Mouse (Mus musculus) lung, postnatal 0 days (tissue): ENCODE results near the gene Nfat5. TPM values are rescaled to one million over a fixed set of nuclear protein-coding genes. Genes with fewer than 3 reads are reported as not detected.

Experiments
- ATAC-seq: fragments of 200-750 bp; cut with Nextera tagmentation; 2 replicates; pipeline ENCODE4 v1.8.0; 2017; ENCODE audit warnings: moderate library complexity
- DNase-seq: peaks from one replicate; pipeline ENCODE4 v3.0.0-alpha.2; 2016; ENCODE audit warnings: low spot score
- H3K27ac ChIP-seq: fragments of 300-500 bp; sonication (generic); 2 replicates; pipeline ENCODE4 v1.5.1; 2014; ENCODE audit warnings: antibody characterized with exemption, mild to moderate bottlenecking, low read length, mixed read lengths
- H3K27me3 ChIP-seq: fragments of 300-500 bp; sonication (generic); replicated peaks from 2 replicates; pipeline ENCODE4 v1.6.1; 2014; ENCODE audit warnings: low read length, mixed read lengths; ENCODE audit not compliant: insufficient read depth
- H3K36me3 ChIP-seq: fragments of 300-500 bp; sonication (generic); 2 replicates; pipeline ENCODE4 v1.6.1; 2014; ENCODE audit warnings: low read length, mixed read lengths; ENCODE audit not compliant: insufficient read depth
- H3K4me1 ChIP-seq: fragments of 300-500 bp; sonication (generic); 2 replicates; pipeline ENCODE4 v1.6.1; 2014; ENCODE audit warnings: antibody characterized with exemption, low read depth, low read length, mixed read lengths; ENCODE audit not compliant: insufficient read depth
- H3K4me2 ChIP-seq: fragments of 300-500 bp; sonication (generic); replicated peaks from 2 replicates; pipeline ENCODE4 v1.6.1; 2014; ENCODE audit warnings: low read depth, mild to moderate bottlenecking, low read length, moderate library complexity, mixed read lengths
- H3K4me3 ChIP-seq: fragments of 300-500 bp; sonication (generic); 2 replicates; pipeline ENCODE4 v1.5.1; 2014; ENCODE audit warnings: low read depth, low read length
- H3K9ac ChIP-seq: fragments of 300-500 bp; sonication (generic); replicated peaks from 2 replicates; pipeline ENCODE4 v1.6.1; 2014; ENCODE audit warnings: low read depth, mild to moderate bottlenecking
- H3K9me3 ChIP-seq: fragments of 300-500 bp; sonication (generic); 2 replicates; pipeline ENCODE4 v1.6.1; 2016; ENCODE audit warnings: low read length, mixed read lengths
- CTCF ChIP-seq: IDR thresholded peaks from 2 replicates; pipeline ENCODE4 v1.5.1; 2016; ENCODE audit warnings: antibody characterized with exemption, mild to moderate bottlenecking
- EP300 ChIP-seq: IDR thresholded peaks from 2 replicates; pipeline ENCODE4 v1.6.1; 2016; ENCODE audit warnings: antibody characterized with exemption, mild to moderate bottlenecking, control low read depth
- WGBS: fragments of 180-500 bp; shearing (Covaris S2); extraction: QIAGEN DNeasy Blood & Tissue Kit; methylation state at CpG from one replicate; pipeline ENCODE4 v1.1.7; 2014; 5-methylcytosine and 5-hydroxymethylcytosine counted together
- polyA plus RNA-seq: library from polyadenylated mRNA; unstranded; fragments of >200 nt; fragmentation: Nextera tagmentation; extraction: Ambion mirVana; gene quantifications from 2 replicates; pipeline ENCODE4 v1.2.1, GENCODE M21; 2015

Gene Nfat5
- polyA plus RNA-seq, 1 experiment from 2014 or later, result 8.8 TPM

DNA sequence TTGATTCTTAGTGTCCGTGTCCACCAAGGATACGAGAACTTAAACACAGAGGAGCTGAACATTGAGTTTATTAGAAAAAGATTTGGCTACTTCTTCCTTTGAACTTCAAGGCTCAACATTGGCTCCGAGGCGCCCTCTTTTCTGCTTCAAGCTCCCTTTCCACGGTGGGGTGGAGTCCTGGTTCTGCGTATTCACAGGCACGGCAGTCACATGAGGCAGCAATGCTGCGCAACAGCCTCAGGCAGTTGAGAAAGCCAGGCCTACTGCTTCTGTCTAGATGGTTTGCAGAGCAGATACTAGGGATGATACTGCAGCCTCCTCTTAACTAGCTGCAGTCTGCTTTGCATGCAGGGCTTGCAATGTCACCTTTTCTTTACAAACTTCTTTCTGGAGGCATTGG is 119.3 kb downstream of the Nfat5 start:
- no peak for ATAC-seq
- no peaks in the 10 kb centered on the region for H3K9me3 ChIP-seq
- no peak overlapping the region for H3K9ac ChIP-seq
- H3K27me3 ChIP-seq, result no peaks in the 10 kb centered on the region
- DNase-seq, result no peak
- no peaks in the 10 kb centered on the region for H3K4me1 ChIP-seq
- H3K36me3 ChIP-seq, result peaks cover 33% of the 10 kb centered on the region; the same call in 1 of the 2 replicates
- H3K27ac ChIP-seq, result no peak overlapping the region
- 88% methylated on average over 8 of the region's 8 CpGs for WGBS
- H3K4me3 ChIP-seq, result no peak overlapping the region
- TF ChIP-seq EP300, result no peak
- no peak for TF ChIP-seq CTCF
- H3K4me2 ChIP-seq, result no peak overlapping the region

DNA sequence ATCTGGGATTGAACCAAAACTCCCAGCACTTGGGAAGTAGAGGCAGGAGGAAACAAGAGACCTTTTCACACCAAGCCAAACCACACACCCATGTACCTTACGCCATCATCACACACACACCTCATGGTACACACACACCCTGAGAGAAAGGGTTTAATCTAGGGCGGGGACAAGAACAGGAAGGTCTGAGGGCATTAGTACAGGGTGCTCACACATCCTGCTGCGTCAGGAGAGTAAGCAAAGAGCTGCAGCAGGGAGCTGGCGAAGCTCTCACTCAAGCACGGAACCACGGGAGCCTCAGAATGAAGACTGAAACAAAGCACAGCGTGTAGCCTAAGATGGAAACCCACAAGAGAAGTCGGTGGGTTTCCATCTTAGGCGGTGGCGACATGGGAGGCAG is 120.6 kb downstream of the Nfat5 start:
- ATAC-seq (no peak), DNase-seq (no peak)
- no peak overlapping the region for H3K27ac ChIP-seq

DNA sequence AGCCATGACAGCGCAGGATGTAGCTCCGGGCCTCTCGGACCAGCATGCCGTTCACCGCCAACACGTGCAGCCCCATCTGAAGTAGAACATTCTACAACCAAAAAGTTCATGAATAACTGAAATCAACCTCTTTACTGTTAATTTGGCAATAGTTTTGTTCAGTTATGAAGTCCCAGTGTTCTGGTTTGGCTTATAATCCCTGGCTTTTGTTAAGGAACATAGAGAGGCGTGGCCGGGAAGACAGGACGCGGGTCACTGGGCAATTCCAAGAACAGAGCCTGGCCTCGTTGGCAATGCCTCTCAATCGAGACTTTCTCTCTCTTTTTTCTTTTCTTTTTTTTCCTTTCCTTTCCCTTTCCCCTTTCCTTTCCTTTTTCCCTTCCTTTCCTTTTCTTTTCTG is 123.7 kb downstream of the Nfat5 start:
- Histone ChIP-seq H3K27me3 (no peaks in the 10 kb centered on the region), H3K36me3 (peaks cover 44% of the 10 kb centered on the region), H3K9ac (no peak overlapping the region), H3K27ac (no peak overlapping the region), H3K4me1 (no peaks in the 10 kb centered on the region), H3K9me3 (no peaks in the 10 kb centered on the region), H3K4me3 (no peak overlapping the region), H3K4me2 (no peak overlapping the region)
- no peak for TF ChIP-seq EP300
- TF ChIP-seq CTCF, result no peak
- no peak for DNase-seq
- ATAC-seq, result no peak
- WGBS, result 94% methylated on average over 12 of the region's 12 CpGs

More for the DNA sequence above, 120.6 kb downstream of the Nfat5 start:
- TF ChIP-seq CTCF, result no peak
- no peak for TF ChIP-seq EP300
- Histone ChIP-seq H3K36me3 (peaks cover 44% of the 10 kb centered on the region), H3K4me3 (no peak overlapping the region), H3K4me1 (no peaks in the 10 kb centered on the region), H3K27me3 (no peaks in the 10 kb centered on the region), H3K4me2 (no peak overlapping the region), H3K9me3 (no peaks in the 10 kb centered on the region), H3K9ac (no peak overlapping the region)
- 92% methylated on average over 10 of the region's 10 CpGs for WGBS

DNA sequence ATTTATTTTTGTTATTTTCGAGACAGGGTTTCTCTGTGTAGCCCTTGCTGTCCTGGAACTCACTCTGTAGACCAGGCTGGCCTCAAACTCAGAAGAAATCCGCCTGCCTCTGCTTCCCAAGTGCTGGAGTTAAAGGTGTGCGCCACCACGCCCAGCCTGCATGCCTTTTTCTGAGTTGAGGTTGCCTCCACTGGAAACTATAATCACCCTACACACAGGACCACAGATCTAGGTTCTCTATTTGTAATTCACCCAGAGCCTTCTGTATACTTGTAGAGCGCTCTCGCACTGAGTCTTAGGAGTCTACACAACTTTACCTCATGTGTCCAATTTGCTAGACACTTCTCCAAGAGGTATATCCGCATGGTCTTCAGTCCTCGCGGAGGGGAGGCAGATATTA is 130.9 kb downstream of the Nfat5 start:
- Histone ChIP-seq H3K4me3 (peak overlapping the region; percentile 69), H3K27me3 (no peaks in the 10 kb centered on the region), H3K4me2 (peak overlapping the region; percentile 67), H3K27ac (peak overlapping the region; percentile 71), H3K9ac (peak overlapping the region; percentile 76), H3K9me3 (no peaks in the 10 kb centered on the region), H3K36me3 (peaks cover 11% of the 10 kb centered on the region; the same call in 1 of the 2 replicates), H3K4me1 (no peaks in the 10 kb centered on the region)
- DNase-seq (no peak), ATAC-seq (no peak)
- 21% methylated on average over 9 of the region's 9 CpGs for WGBS
- TF ChIP-seq EP300, result no peak
- TF ChIP-seq CTCF, result no peak

DNA sequence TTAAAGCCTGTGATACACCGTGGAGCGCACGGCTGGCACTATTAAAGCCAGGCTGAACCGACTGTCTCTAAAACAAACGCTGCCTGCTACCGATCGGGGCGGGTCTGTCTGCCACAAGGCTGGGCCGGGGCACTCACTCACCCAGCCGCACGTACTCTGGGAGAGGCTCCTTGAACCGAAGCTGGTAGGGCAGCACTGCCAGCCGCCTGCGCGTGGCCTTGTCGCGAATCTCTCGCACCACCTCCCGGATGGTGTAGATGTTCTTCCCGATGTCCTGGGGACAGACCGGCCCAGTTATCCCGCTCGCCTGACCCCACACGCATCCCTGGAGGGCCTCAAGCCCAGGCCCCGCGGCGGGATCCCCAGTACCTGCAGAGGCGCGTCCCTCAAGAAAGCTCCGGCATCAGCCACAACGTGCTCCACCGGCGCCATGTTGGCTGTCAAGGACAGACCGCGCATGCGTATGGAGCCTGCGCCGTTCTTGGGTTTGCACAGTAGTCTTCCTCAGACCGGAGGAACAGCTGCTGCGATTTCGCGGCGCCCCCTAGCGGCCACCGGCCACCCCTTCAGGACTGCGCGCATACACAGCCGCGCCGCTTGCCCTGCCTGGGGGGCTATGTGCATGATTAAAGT is 131.4 kb downstream of the Nfat5 start, which contains the start of gene Nob1:
Gene Nob1 (minus strand): TSS at position 455 of the 633 bp plus-strand sequence.
- WGBS, result under 1% methylated on average over 50 of the region's 50 CpGs
- TF ChIP-seq CTCF, result peak; percentile 99
- TF ChIP-seq EP300, result no peak
- no peaks in the 10 kb centered on the region for H3K4me1 ChIP-seq

DNA sequence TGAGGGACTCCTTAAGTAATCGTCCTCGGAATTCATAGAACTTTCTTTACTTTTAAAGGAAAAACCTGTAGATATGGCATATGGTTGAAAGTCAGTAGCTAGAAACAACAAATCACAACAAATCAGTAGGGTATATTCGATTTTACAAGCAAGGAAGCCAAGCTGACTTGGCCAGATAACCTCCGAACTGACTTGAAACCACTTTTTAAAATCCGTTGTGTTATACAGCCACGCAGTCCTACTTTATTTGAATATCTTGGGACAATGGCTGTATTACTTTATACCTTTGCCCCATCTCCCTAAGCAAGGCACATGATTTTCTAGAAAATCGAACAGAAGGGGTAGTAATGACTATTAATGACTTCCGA is 131.9 kb downstream of the Nfat5 start:
- Histone ChIP-seq H3K27ac (no peak overlapping the region), H3K4me3 (no peak overlapping the region), H3K9ac (no peak overlapping the region), H3K4me1 (no peaks in the 10 kb centered on the region), H3K36me3 (0 out of 2 replicates have a peak, but pooled peaks cover 4% of the 10 kb centered on the region), H3K9me3 (no peaks in the 10 kb centered on the region), H3K4me2 (no peak overlapping the region), H3K27me3 (no peaks in the 10 kb centered on the region)
- WGBS, result 42% methylated on average over 8 of the region's 8 CpGs
- DNase-seq (no peak), ATAC-seq (no peak)
- TF ChIP-seq CTCF, result no peak
- no peak for TF ChIP-seq EP300

More for the DNA sequence above, 131.4 kb downstream of the Nfat5 start, which contains the start of gene Nob1:
- H3K4me2 ChIP-seq, result peak within 1 kb of the TSS; percentile 67
- DNase-seq, result peak; percentile 99
- H3K9ac ChIP-seq, result peak within 1 kb of the TSS; percentile 76
- peak; percentile 99 for ATAC-seq
- peaks cover 5% of the 10 kb centered on the region; the same call in 1 of the 2 replicates for H3K36me3 ChIP-seq
- H3K27me3 ChIP-seq, result no peaks in the 10 kb centered on the region
- peak within 1 kb of the TSS; percentile 71 for H3K27ac ChIP-seq
- H3K4me3 ChIP-seq, result peak within 1 kb of the TSS; percentile 69
- H3K9me3 ChIP-seq, result no peaks in the 10 kb centered on the region

Other genes with a start within 250 kb of the Nfat5 start
- gene Pdf, start 244.9 kb upstream of the Nfat5 start, polyA plus RNA-seq, result 26.7 and 27.3 TPM in 2 replicates
- 24.3 and 25.9 TPM in 2 replicates for gene Cog8, start 236.8 kb upstream of the Nfat5 start, polyA plus RNA-seq
- gene Nip7, start 236.6 kb upstream of the Nfat5 start, polyA plus RNA-seq, result 33.5 and 37.3 TPM in 2 replicates
- gene Tmed6, start 227.8 kb upstream of the Nfat5 start, polyA plus RNA-seq, result 2.3 and 2.4 TPM in 2 replicates
- 13.1 and 13.2 TPM in 2 replicates for gene Terf2, start 196.9 kb upstream of the Nfat5 start, polyA plus RNA-seq
- 58.4 and 63.1 TPM in 2 replicates for gene Cyb5b, start 142.8 kb upstream of the Nfat5 start, polyA plus RNA-seq
- 8.1 and 8.2 TPM in 2 replicates for gene Nqo1, start 109.7 kb downstream of the Nfat5 start, polyA plus RNA-seq
- 26.4 and 27.5 TPM in 2 replicates for gene Nob1, start 131.6 kb downstream of the Nfat5 start, polyA plus RNA-seq
- 27.3 and 28.1 TPM in 2 replicates for gene Wwp2, start 142.9 kb downstream of the Nfat5 start, polyA plus RNA-seq